Mouse (Mus musculus): ENCODE measurements around the gene Sipa1l3. TPM values are rescaled to one million over a fixed set of nuclear protein-coding genes. Genes with fewer than 3 reads are reported as not detected.

The Sipa1l3 gene
- total RNA-seq, 2 experiments from 2014 or later: 51.3 to 61.8 TPM

DNA sequence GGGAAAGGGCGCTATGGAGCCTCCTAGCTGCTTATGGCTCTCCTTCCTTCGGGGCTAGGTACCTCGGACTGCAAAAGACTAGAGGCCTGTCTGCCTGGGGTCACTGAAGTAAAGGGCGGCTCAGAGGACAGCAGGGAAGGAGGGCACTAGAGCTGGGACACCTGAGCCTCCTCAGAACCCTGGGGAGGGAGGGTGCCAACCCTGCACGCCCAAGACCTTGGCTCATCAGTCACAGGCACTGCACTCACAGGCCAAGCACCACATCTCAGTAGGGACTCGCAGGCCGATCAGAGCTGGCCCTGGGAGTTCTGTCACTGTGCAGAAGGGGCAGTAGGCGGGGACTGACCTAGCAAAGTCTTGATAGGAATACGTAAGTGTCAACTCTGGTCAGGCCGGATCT, 81.4 kb downstream of the Sipa1l3 start:
- intact Hi-C loops (cut with DNase I): no loop called here
- no peak overlapping the region for H3K4me3 ChIP-seq
- TF ChIP-seq CTCF (IDR thresholded peaks at IDR 0.05): no peak
- no peak overlapping the region for H3K27ac ChIP-seq
- no peak for DNase-seq (ENCODE audit: extremely low spot score in 1 of 2, low spot score in 2 of 2)

DNA sequence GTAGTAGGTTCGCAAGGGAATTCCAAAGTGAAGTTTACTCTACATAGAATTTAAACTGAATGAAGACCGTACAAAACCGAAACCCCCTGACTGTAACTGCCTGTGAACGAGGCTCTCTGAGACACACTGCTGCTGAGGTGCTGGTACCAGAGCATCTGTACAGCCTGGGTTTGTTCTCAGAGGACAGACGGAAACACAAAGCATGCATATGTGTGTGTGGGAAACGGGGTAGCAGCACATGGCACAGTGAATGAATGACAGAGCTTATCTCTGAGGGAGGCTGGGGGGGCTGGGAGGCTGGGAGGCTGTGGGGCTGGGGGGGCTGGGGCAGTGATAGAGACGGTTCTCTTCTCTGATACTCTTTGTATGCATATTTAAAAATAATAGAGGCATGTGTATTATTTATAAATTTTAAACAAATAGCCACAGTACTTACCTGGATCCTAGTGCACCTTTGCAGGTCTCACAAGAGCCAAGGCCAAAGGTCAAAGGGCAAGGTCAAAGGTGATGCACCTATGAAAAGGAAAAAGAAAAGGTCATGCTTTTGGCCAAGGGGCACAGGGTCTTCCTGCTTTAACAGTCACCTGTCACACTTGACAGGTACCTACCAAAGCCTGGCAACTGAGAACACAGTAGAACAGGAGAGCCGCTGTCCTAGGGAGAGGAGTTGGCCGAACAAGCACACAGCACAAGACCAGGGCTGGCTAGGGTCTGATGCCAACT, 84.0 kb downstream of the Sipa1l3 start:
- Histone ChIP-seq H3K4me3 (no peak overlapping the region), H3K27ac (no peak overlapping the region)
- DNase-seq (ENCODE audit: extremely low spot score in 1 of 2, low spot score in 2 of 2): no peak
- intact Hi-C loops (cut with DNase I): no loop called here
- no peak for TF ChIP-seq CTCF (IDR thresholded peaks at IDR 0.05)

DNA sequence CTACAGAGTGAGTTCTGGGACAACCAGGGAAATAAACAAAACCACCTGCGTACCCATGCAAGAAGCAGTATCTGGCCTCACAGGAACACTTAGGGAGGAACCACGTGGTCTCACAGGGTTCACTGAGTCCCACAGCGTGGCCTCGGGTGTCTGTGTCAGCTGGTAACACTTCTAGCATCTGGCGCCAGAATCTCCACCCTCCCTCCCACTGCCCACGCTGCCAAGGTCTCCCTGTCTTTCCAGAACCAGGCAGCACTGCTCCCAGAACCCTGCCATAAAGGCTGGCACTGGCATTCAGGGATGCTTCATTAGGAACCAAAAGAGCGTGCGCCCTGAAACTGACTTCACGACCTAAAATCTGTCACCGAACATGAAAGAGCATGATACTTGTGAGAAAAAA, 84.7 kb downstream of the Sipa1l3 start:
- H3K4me3 ChIP-seq: no peak overlapping the region
- no peak for DNase-seq (ENCODE audit: extremely low spot score in 1 of 2, low spot score in 2 of 2)
- intact Hi-C loops (cut with DNase I): no loop called here
- no peak overlapping the region for H3K27ac ChIP-seq
- TF ChIP-seq CTCF (IDR thresholded peaks at IDR 0.05): no peak

DNA sequence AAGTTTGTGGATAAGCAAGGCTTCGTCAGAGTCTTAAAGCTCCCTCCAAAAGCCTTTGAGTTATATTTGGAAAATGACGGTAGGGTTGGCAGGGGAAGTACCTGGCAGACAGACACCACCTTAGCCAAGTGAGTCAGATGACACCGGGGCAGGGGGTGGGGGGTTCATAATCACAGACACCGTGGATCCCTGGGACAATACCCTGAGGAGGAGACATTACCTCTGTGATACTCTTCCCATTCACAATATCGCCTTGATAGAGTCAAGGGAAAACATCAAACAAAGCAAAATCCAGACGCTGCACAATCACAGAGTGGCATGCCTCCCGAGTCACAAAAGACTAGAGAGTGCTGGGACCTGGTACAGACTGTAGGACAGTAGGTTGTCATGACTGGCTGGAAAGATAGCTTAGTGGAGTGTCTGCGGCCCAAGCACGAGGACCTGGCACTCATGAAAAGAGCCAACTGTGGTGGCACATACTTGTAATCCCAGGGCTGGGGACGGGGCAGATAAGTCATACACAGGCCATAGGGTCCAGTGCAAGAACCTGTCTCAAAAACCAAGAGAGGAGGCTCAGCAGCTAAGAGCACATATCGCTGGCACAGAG, 85.4 kb downstream of the Sipa1l3 start:
- Histone ChIP-seq H3K4me3 (no peak overlapping the region), H3K27ac (no peak overlapping the region)
- no peak for DNase-seq (ENCODE audit: extremely low spot score in 1 of 2, low spot score in 2 of 2)
- no peak for TF ChIP-seq CTCF (IDR thresholded peaks at IDR 0.05)
- intact Hi-C loops (cut with DNase I): no loop called here

DNA sequence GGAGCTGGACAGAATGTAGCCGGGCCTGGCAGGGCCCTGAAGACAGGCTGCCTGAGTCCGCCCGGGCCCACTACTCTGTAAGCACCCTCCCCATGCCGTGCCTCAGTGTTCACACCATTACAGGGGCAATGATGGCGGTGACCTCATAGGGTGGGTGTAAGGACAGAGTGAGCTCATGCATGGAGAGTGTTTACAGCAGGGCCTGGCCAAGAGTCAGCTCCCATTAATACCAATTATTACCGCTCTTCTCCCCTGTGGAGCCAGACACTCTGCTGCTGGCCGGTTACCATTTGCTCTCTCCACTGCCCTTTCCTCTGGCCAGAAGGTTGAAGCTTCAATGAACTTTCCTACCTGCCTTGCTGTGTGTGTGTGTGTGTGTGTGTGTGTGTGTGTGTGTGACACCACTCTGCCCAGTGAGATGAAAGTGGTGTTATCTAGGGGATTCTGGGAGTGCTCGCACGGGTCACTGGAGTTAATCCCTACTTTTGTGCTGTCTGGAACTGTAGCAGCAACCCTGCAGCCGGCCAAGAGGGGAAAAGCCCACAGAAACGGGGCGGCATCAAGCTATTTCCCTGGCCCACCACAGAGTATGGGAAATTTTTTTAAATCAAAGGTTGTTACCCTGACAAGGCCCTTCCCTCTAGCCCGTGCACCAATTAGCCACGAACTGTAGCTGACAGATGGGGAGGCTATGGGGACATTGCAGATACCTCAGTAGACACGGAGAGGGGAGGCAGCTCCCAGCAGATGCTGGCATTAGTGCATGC, 86.1 kb downstream of the Sipa1l3 start:
- intact Hi-C loops (cut with DNase I): no loop called here
- no peak overlapping the region for H3K27ac ChIP-seq
- no peak for TF ChIP-seq CTCF (IDR thresholded peaks at IDR 0.05)
- no peak overlapping the region for H3K4me3 ChIP-seq
- no peak for DNase-seq (ENCODE audit: extremely low spot score in 1 of 2, low spot score in 2 of 2)

DNA sequence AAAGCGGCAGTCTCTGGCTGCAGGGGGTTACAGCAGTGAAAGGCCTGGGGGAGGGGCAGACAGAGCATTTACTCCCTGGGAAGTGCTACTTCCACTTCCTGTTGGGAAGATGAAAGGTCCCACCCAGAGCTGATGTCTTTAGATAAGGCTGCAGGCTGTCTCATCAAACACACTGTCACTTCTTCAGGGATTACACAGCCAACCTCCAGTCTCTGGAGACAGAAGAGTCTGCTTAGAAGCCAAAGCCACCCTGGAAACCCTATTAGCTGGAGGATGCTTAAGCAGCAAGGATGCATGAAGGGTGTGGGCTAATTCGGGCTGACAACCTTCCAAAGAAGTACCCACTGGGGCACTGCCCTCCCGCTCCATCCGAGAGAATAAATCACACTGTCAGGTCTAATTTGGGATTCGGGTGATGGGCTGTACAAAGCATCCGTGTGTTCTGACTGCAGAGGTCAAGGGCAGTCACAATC, 87.7 kb downstream of the Sipa1l3 start:
- Histone ChIP-seq H3K27ac (no peak overlapping the region), H3K4me3 (no peak overlapping the region)
- DNase-seq (ENCODE audit: extremely low spot score in 1 of 2, low spot score in 2 of 2): no peak
- TF ChIP-seq CTCF (IDR thresholded peaks at IDR 0.05): no peak
- intact Hi-C loops (cut with DNase I): no loop called here

DNA sequence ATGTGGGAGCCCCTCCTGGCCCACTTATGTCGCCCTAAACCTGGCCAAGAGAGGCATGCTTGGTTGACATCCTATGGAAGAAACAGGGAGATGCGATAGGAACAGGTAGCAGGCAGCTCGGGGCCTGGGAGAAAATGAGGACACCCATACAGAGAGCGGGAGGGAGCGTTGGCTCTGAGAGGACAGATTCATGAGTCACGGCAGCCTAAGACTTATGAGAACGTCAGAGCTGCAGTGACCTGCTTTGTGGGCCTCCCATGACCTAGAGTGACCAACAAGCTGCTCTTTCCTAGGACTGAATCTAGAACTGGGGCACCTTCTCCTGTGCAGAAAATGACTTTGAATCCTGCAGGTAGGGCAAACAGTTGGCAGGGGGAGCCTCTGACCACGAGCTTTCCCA, 92.4 kb downstream of the Sipa1l3 start:
- TF ChIP-seq CTCF (IDR thresholded peaks at IDR 0.05): no peak
- no peak overlapping the region for H3K4me3 ChIP-seq
- intact Hi-C loops (cut with DNase I): no loop called here
- DNase-seq (ENCODE audit: extremely low spot score in 1 of 2, low spot score in 2 of 2): no peak
- H3K27ac ChIP-seq: no peak overlapping the region

DNA sequence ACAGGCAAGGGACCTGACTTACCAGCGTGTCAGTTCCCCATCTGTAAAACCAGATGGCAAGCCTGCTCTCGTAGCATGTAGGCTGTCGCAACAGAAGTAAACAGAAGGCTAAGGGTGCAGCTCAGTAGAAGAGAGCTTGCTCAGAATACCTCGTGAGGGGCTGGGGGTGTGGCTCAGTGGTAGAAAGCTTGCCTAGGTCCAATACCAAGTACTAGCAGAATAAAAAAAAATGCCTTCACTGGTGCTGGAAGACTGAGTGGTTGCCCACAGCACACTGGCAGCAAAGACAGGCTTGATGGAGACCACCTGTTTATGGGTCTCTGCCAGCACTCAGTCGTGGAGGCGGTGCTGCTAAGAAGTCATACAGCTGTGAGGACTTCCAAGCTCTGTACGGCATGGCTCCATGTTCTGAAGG, 93.0 kb downstream of the Sipa1l3 start:
- Histone ChIP-seq H3K4me3 (no peak overlapping the region), H3K27ac (no peak overlapping the region)
- intact Hi-C loops (cut with DNase I): no loop called here
- no peak for TF ChIP-seq CTCF (IDR thresholded peaks at IDR 0.05)
- no peak for DNase-seq (ENCODE audit: extremely low spot score in 1 of 2, low spot score in 2 of 2)

DNA sequence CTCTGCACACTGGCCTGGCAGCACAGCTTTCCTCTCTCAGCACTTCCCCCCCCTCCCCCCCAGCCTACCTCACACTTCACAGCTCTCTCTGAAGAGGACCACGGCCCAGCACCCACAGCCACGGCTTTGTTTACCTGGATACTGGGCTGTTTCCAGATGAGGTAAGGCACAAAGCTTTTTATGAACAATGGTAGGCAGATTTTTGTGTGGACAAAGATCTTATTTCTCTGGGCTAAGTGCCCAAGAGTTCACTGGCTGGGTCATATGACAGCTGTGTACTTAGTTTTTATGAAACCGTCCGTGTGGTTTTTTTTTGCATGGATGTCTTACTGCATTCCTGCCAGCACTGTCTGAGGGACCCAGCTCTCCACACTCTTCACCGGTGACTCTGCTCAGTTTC, 93.8 kb downstream of the Sipa1l3 start:
- DNase-seq (ENCODE audit: extremely low spot score in 1 of 2, low spot score in 2 of 2): no peak
- Histone ChIP-seq H3K4me3 (no peak overlapping the region), H3K27ac (no peak overlapping the region)
- TF ChIP-seq CTCF (IDR thresholded peaks at IDR 0.05): no peak
- intact Hi-C loops (cut with DNase I): no loop called here

DNA sequence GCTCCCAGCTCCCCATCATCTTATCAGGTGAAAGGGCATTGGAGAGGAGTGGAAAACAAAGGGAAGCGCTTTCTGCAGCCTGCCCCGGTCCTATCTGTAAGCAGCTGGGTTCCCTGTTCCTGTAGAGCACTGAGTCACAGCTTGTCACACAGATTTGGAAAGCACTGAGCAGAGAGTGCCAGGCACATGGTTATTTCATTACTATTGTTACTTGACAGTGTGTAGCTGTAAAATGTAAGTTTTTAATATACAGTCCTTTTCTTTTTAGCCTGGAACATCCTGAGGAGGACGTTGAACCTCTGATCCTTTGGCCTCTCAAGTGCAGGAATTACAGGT, 96.6 kb downstream of the Sipa1l3 start:
- TF ChIP-seq CTCF (IDR thresholded peaks at IDR 0.05): no peak
- no peak overlapping the region for H3K4me3 ChIP-seq
- intact Hi-C loops (cut with DNase I): no loop called here
- no peak overlapping the region for H3K27ac ChIP-seq
- no peak for DNase-seq (ENCODE audit: extremely low spot score in 1 of 2, low spot score in 2 of 2)

DNA sequence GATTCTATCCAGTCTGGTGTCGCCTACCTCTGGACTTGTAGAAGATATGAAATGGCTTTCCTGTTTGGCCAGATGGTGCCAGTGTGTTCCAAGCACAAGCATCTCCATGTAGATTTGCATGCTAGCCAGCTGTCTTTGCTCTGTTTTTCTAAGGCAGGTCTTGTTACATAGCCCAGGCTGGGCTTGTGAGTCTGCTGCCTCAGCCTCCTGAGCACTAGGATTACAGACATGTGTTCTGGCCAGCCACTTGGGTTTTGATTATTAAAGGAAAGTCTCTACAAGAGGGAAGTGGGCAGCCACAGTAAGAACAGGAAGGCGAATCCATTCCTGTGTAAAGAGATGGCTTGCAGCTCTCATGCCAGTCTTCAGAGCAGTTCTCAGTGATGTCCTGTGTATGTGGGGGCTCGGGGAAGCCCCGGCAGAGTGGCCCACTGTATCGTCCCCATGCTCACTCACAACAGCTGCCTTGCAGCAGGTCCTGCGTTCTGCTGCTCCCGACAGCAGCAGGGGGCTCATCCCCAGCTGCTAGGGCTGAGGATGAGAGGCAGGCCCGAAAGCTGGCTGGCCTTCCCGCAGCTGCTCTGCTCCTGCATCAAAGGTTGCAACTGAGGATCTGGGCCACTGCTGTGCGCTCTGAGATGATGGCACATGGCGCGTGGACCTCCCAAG, 97.1 kb downstream of the Sipa1l3 start:
- DNase-seq (ENCODE audit: extremely low spot score in 1 of 2, low spot score in 2 of 2): no peak
- intact Hi-C loops (cut with DNase I): no loop called here
- TF ChIP-seq CTCF (IDR thresholded peaks at IDR 0.05): no peak; the same call in none of the 2 replicates
- Histone ChIP-seq H3K27ac (no peak overlapping the region), H3K4me3 (no peak overlapping the region)

DNA sequence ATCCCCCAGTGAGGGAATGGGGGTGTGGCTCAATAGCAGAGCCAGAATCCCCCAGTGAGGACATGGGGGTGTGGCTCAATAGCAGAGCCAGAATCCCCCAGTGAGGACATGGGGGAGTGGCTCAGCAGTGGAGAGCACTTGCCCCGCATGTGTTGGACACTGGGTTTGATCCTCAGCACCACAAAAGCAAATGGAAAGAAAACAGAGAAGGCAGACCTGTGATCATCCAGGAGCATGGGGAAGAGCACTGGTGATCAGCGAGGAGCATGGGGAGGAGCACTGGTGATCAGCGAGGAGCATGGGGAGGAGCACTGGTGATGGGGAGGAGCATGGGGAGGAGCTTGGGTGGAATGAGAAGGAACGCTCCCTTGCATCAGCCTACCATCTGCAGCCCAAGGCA, 98.6 kb downstream of the Sipa1l3 start:
- H3K4me3 ChIP-seq: no peak overlapping the region
- TF ChIP-seq CTCF (IDR thresholded peaks at IDR 0.05): no peak
- intact Hi-C loops (cut with DNase I): no loop called here
- DNase-seq (ENCODE audit: extremely low spot score in 1 of 2, low spot score in 2 of 2): no peak
- H3K27ac ChIP-seq: no peak overlapping the region

All from left cerebral cortex, adult 2 months (tissue).